Mouse (Mus musculus) kidney, adult 18-20 months (tissue): ENCODE results near the gene Dusp12.
A peak's percentile ranks its signal among the peaks of the same experiment; 100 is the strongest.

ENCODE experiments used
- DNase-seq: peaks from one replicate; pipeline ENCODE4 v3.0.0; 2021

The Dusp12 gene

GRCm38 (mm10) chr1:170896651-170897281, 11.4 kb upstream of the Dusp12 start:
- no peak for DNase-seq

- DNase-seq, result no peak
These were observed 9.6 kb upstream of the Dusp12 start for GRCm38 (mm10) chr1:170894603-170895602.

GRCm38 (mm10) chr1:170892279-170892678, 6.9 kb upstream of the Dusp12 start:
- no peak for DNase-seq

GRCm38 (mm10) chr1:170891646-170892045, 6.3 kb upstream of the Dusp12 start:
- no peak for DNase-seq

GRCm38 (mm10) chr1:170889310-170889709, 4.0 kb upstream of the Dusp12 start:
- no peak for DNase-seq

- DNase-seq, result no peak
These were observed 711 bp upstream of the Dusp12 start for GRCm38 (mm10) chr1:170886044-170886458.

GRCm38 (mm10) chr1:170884390-170884789, 950 bp downstream of the Dusp12 start:
- DNase-seq, result no peak

- peak; percentile 19 for DNase-seq
These were observed 2.3 kb downstream of the Dusp12 start for GRCm38 (mm10) chr1:170882915-170883485.

GRCm38 (mm10) chr1:170876906-170877305, 8.4 kb downstream of the Dusp12 start:
- DNase-seq, result no peak

GRCm38 (mm10) chr1:170875676-170876075, 9.7 kb downstream of the Dusp12 start:
- no peak for DNase-seq

- no peak for DNase-seq
These were observed 13.4 kb downstream of the Dusp12 start for GRCm38 (mm10) chr1:170871961-170872360.

- no peak for DNase-seq
These were observed 13.9 kb downstream of the Dusp12 start for GRCm38 (mm10) chr1:170871402-170871801.

- DNase-seq, result no peak
These were observed 16.4 kb downstream of the Dusp12 start for GRCm38 (mm10) chr1:170868905-170869283.

GRCm38 (mm10) chr1:170868107-170868904, 17.0 kb downstream of the Dusp12 start:
- peak; percentile 75 for DNase-seq

- DNase-seq, result peak; percentile 98
These were observed 17.6 kb downstream of the Dusp12 start, which contains the start of gene Atf6 for GRCm38 (mm10) chr1:170867691-170868105. Gene Atf6 (minus strand): TSS chr1:170867771.

- DNase-seq, result no peak
These were observed 18.2 kb downstream of the Dusp12 start for GRCm38 (mm10) chr1:170866992-170867690.

- no peak for DNase-seq
These were observed 19.9 kb downstream of the Dusp12 start for GRCm38 (mm10) chr1:170865406-170865805.

- no peak for DNase-seq
These were observed 20.6 kb downstream of the Dusp12 start for GRCm38 (mm10) chr1:170864754-170865153.

GRCm38 (mm10) chr1:170864234-170864633, 21.1 kb downstream of the Dusp12 start:
- DNase-seq, result no peak

GRCm38 (mm10) chr1:170863033-170863432, 22.3 kb downstream of the Dusp12 start:
- no peak for DNase-seq

- DNase-seq, result no peak
These were observed 23.0 kb downstream of the Dusp12 start for GRCm38 (mm10) chr1:170862435-170862717.
